Comparison of ENCODE assay signal across 8 mouse cellular contexts in genomic region chr19:38396633-38396970, GRCm38 (mm10). TPM values are rescaled to one million over a fixed set of nuclear protein-coding genes. Genes with fewer than 3 reads are reported as not detected.
DNase-seq lines count a peak whose midpoint lies in the region; ATAC-seq and TF ChIP-seq lines count a peak whose summit lies in the region.

No protein-coding gene starts in this region.

- no peaks in the 10 kb centered on the region for H3K36me3 ChIP-seq in forebrain, embryonic 11.5 days (ENCODE audit: control insufficient read depth, insufficient read depth, low read length)
- H3K36me3 ChIP-seq in liver, embryonic 13.5 days, result peaks cover 18% of the 10 kb centered on the region

- H3K4me2 ChIP-seq in forebrain, embryonic 11.5 days (ENCODE audit: low read depth, low read length, severe bottlenecking), result peak overlapping the region; percentile 73
- H3K4me2 ChIP-seq in liver, embryonic 13.5 days, result peak overlapping the region; percentile 91

- no peaks in the 10 kb centered on the region for H3K9me3 ChIP-seq in forebrain, embryonic 11.5 days (ENCODE audit: control insufficient read depth, low read length)
- H3K9me3 ChIP-seq in liver, embryonic 13.5 days (replicated peaks), result no peaks in the 10 kb centered on the region

- peak overlapping the region; percentile 86 for H3K9ac ChIP-seq in forebrain, embryonic 11.5 days (ENCODE audit: low read length)
- H3K9ac ChIP-seq in liver, embryonic 13.5 days, result peak overlapping the region; percentile 86

- TF ChIP-seq CTCF in gastrocnemius, adult 2 months (IDR thresholded peaks at IDR 0.05), result no peak

- no peak for ATAC-seq in forebrain, embryonic 11.5 days (replicated peaks; ENCODE audit: low FRiP score)
- ATAC-seq in liver, embryonic 13.5 days (ENCODE audit: low read depth), result no peak

- peak overlapping the region; percentile 79 for H3K27ac ChIP-seq in gastrocnemius, adult 2 months
- H3K27ac ChIP-seq in forebrain, embryonic 11.5 days (ENCODE audit: low read depth, low read length), result no peak overlapping the region
- H3K27ac ChIP-seq in liver, embryonic 13.5 days, result peak overlapping the region; percentile 71; the same call in 1 of the 2 replicates

- H3K27me3 ChIP-seq in forebrain, embryonic 11.5 days (ENCODE audit: control insufficient read depth, insufficient read depth, low read length), result no peaks in the 10 kb centered on the region
- H3K27me3 ChIP-seq in liver, embryonic 13.5 days, result no peaks in the 10 kb centered on the region

- no peak for DNase-seq in gastrocnemius, adult 2 months
- no peak for DNase-seq in gastrocnemius, adult 8-10 months (ENCODE audit: low spot score in 2 of 2)
- DNase-seq in CD4-positive helper T cell, adult 2 months (ENCODE audit: low read depth, low spot score), result peak; percentile 10
- no peak for DNase-seq in forebrain, embryonic 11.5 days (ENCODE audit: low spot score)
- DNase-seq in liver, embryonic 13.5 days, result no peak
- no peak for DNase-seq in natural killer cell, adult 2 months (ENCODE audit: low spot score in 2 of 2)
- no peak for DNase-seq in gastrocnemius, postnatal 10 days
- DNase-seq in urinary bladder, adult 2 months (ENCODE audit: low spot score), result no peak

- peak overlapping the region; percentile 85 for H3K4me3 ChIP-seq in gastrocnemius, adult 2 months
- peak overlapping the region; percentile 67 for H3K4me3 ChIP-seq in forebrain, embryonic 11.5 days (ENCODE audit: low read depth, low read length)
- peak overlapping the region; percentile 81 for H3K4me3 ChIP-seq in liver, embryonic 13.5 days (replicated peaks)

- WGBS in forebrain, embryonic 11.5 days, result 16% methylated on average over 8 of the region's 8 CpGs
- 34% methylated on average over 8 of the region's 8 CpGs for WGBS in liver, embryonic 13.5 days (ENCODE audit: insufficient replicate concordance)

- H3K4me1 ChIP-seq in forebrain, embryonic 11.5 days (replicated peaks; ENCODE audit: control insufficient read depth, insufficient read depth, low read length), result 0 out of 2 replicates have a peak, but pooled peaks cover 2% of the 10 kb centered on the region
- H3K4me1 ChIP-seq in liver, embryonic 13.5 days (replicated peaks), result peaks cover 52% of the 10 kb centered on the region

- intact Hi-C loops in gastrocnemius, adult 2 months (cut with DNase I), result no loop called here

RNA-seq across cellular contexts. Expression of gene Slc35g1, which starts 0.8 kb away (rescaled TPM):
- total RNA-seq in gastrocnemius, adult 2 months (2021), result 1 to 10 TPM; 1.5 to 1.7 TPM
- total RNA-seq in gastrocnemius, adult 8-10 months (2022), result 1 to 10 TPM; 1.8 to 2.3 (median 1.9) TPM
- polyA plus RNA-seq in forebrain, embryonic 11.5 days (2014; fragmentation: Nextera tagmentation; extraction: Ambion mirVana), result 6.6 and 7.4 TPM in 2 replicates
- polyA plus RNA-seq in liver, embryonic 13.5 days (2015; fragmentation: Nextera tagmentation; extraction: Ambion mirVana), result 3.7 and 4.4 TPM in 2 replicates
- 1 to 10 TPM; 1.7 to 2.3 TPM for total RNA-seq in gastrocnemius, postnatal 10 days (2021)
- polyA plus RNA-seq in urinary bladder, adult 2 months (2012; rRNA removed), result 36.8 and 60.7 TPM in 2 replicates
